ENCODE assay signal across 9 mouse cellular contexts in the genomic region with DNA sequence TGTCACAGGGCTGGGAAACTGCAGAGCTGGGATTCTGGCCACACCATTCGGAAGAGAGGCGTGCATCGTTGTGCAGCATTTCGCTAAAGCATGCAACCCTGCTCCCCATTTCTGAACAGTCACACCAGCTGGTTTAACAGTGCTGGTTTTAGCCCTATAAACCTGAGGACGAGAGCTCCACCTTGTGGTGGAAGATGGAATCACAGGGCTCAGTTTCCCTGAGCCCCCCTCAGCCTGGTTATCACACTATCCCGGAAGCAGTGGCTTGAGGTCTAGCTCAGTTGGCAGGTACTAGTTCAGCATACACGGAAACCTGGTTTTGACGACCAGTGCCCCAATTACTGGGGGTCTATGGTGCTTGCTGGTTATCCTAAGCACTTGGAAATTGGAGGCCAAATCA. TPM values are rescaled to one million over a fixed set of nuclear protein-coding genes. Genes with fewer than 3 reads are reported as not detected.
A peak's percentile ranks its signal among the peaks of the same experiment; 100 is the strongest.
DNase-seq lines count a peak whose midpoint lies in the region; ATAC-seq and TF ChIP-seq lines count a peak whose summit lies in the region.
"Had no signal": no experiment of that assay in that cellular context is flagged by ENCODE, and none has a peak within 500 bp of the region (broad histone marks: within the 10 kb centered on the region; RNA-seq: fewer than 3 reads in every experiment).

No protein-coding gene starts in this region.

- peak; percentile 79 for ATAC-seq in CD4-positive, CD25-positive, alpha-beta regulatory T cell, adult 4 months
- 0 out of 2 replicates have a peak, but pooled peaks have one; percentile 15 for ATAC-seq in liver, embryonic 14.5 days (ENCODE audit: insufficient read depth)
- no peak for ATAC-seq in neural tube, embryonic 11.5 days (ENCODE audit: insufficient read depth, low FRiP score, low TSS enrichment)
- peak; percentile 60 for ATAC-seq in stomach, postnatal 0 days (ENCODE audit: low FRiP score, low TSS enrichment)

- peak; percentile 44 for DNase-seq in adrenal gland, adult 2 months
- peak; percentile 84 for DNase-seq in embryo, embryonic 11 days
- peak; percentile 21 to 36 for DNase-seq in heart, adult 9 months (ENCODE audit: low spot score in 2 of 2)
- peak; percentile 81 for DNase-seq in kidney, postnatal 10 days
- peak; percentile 43 to 47 (median 46) for DNase-seq in liver, embryonic 14.5 days (ENCODE audit: low read depth in 3 of 3, low spot score in 3 of 3)
- peak; percentile 81 for DNase-seq in neural tube, embryonic 11.5 days (ENCODE audit: low spot score)
- DNase-seq in stomach, postnatal 0 days (ENCODE audit: low spot score) = peak; percentile 79

- no peak overlapping the region for H3K9ac ChIP-seq in liver, embryonic 14.5 days (replicated peaks)
- H3K9ac ChIP-seq in neural tube, embryonic 11.5 days (ENCODE audit: low read length) = no peak overlapping the region
- no peak overlapping the region for H3K9ac ChIP-seq in stomach, postnatal 0 days (ENCODE audit: low read length)

- WGBS in liver, embryonic 14.5 days (ENCODE audit: insufficient replicate concordance) = 7% methylated on average over 8 of the region's 8 CpGs
- 16% methylated on average over 8 of the region's 8 CpGs for WGBS in neural tube, embryonic 11.5 days
- WGBS in stomach, postnatal 0 days = 12% methylated on average over 8 of the region's 8 CpGs

- peaks cover 0 to 4% of the 10 kb centered on the region in 2 experiments; a peak in 2 of 4 replicates for H3K4me1 ChIP-seq in liver, embryonic 14.5 days (replicated peaks; ENCODE audit: control insufficient read depth in 2 of 2, insufficient read depth in 2 of 2, low read length in 1 of 2)
- no peaks in the 10 kb centered on the region for H3K4me1 ChIP-seq in neural tube, embryonic 11.5 days (ENCODE audit: control insufficient read depth, insufficient read depth, low read length)
- no peaks in the 10 kb centered on the region for H3K4me1 ChIP-seq in stomach, postnatal 0 days (replicated peaks; ENCODE audit: control insufficient read depth, insufficient read depth)

- peak; percentile 96 for TF ChIP-seq CTCF in liver, embryonic 14.5 days (IDR thresholded peaks at IDR 0.05; ENCODE audit: low read depth)
- peak; percentile 97 for TF ChIP-seq CTCF in stomach, postnatal 0 days (IDR thresholded peaks at IDR 0.05; ENCODE audit: low read depth)

- no peaks in the 10 kb centered on the region for H3K27me3 ChIP-seq in liver, embryonic 14.5 days (ENCODE audit: control insufficient read depth, insufficient read depth, low read length)
- H3K27me3 ChIP-seq in neural tube, embryonic 11.5 days (ENCODE audit: control insufficient read depth, insufficient read depth, low read length) = no peaks in the 10 kb centered on the region
- H3K27me3 ChIP-seq in stomach, postnatal 0 days (ENCODE audit: control insufficient read depth, insufficient read depth, low read length) = no peaks in the 10 kb centered on the region

- H3K36me3 ChIP-seq in liver, embryonic 14.5 days (replicated peaks; ENCODE audit: control insufficient read depth, insufficient read depth, low read depth) = no peaks in the 10 kb centered on the region
- H3K36me3 ChIP-seq in neural tube, embryonic 11.5 days (ENCODE audit: control insufficient read depth, insufficient read depth, low read length) = no peaks in the 10 kb centered on the region
- no peaks in the 10 kb centered on the region for H3K36me3 ChIP-seq in stomach, postnatal 0 days (ENCODE audit: control insufficient read depth, insufficient read depth, low read length)

- no peak overlapping the region for H3K4me3 ChIP-seq in liver, embryonic 14.5 days (ENCODE audit: insufficient read depth in 1 of 2, low read depth in 2 of 2, low read length in 2 of 2)
- no peak overlapping the region for H3K4me3 ChIP-seq in neural tube, embryonic 11.5 days (ENCODE audit: low read depth, low read length)
- H3K4me3 ChIP-seq in stomach, postnatal 0 days (ENCODE audit: low read depth, low read length) = no peak overlapping the region

- H3K27ac ChIP-seq in liver, embryonic 14.5 days = no peak overlapping the region
- H3K27ac ChIP-seq in neural tube, embryonic 11.5 days (ENCODE audit: low read depth, low read length) = no peak overlapping the region
- H3K27ac ChIP-seq in stomach, postnatal 0 days (replicated peaks) = no peak overlapping the region

- no peaks in the 10 kb centered on the region for H3K9me3 ChIP-seq in liver, embryonic 14.5 days (ENCODE audit: control insufficient read depth, low read length)
- H3K9me3 ChIP-seq in neural tube, embryonic 11.5 days (ENCODE audit: control insufficient read depth, low read length) = no peaks in the 10 kb centered on the region; the same call in 1 of the 2 replicates
- H3K9me3 ChIP-seq in stomach, postnatal 0 days (ENCODE audit: control insufficient read depth, low read length) = no peaks in the 10 kb centered on the region

- no peak for TF ChIP-seq EP300 in liver, embryonic 14.5 days (IDR thresholded peaks at IDR 0.05; ENCODE audit: low read depth)
- TF ChIP-seq EP300 in stomach, postnatal 0 days (optimal IDR thresholded peaks at IDR 0.05) = no peak

- no peak overlapping the region for H3K4me2 ChIP-seq in liver, embryonic 14.5 days (ENCODE audit: low read depth)
- no peak overlapping the region for H3K4me2 ChIP-seq in neural tube, embryonic 11.5 days (ENCODE audit: low read depth)
- H3K4me2 ChIP-seq in stomach, postnatal 0 days (replicated peaks; ENCODE audit: low read depth) = no peak overlapping the region

RNA-seq across cellular contexts. Expression of a gene that starts 13.9 kb away (rescaled TPM):
- polyA plus RNA-seq in CD4-positive, CD25-positive, alpha-beta regulatory T cell, adult 4 months (2017; shearing (Covaris generic)) = not detected
- total RNA-seq in adrenal gland, adult 2 months (2021) = not detected
- polyA plus RNA-seq in adrenal gland, adult 2 months (2012; rRNA removed) = not detected in 2 replicates
- polyA plus RNA-seq in liver, embryonic 14.5 days (2012; rRNA removed) = not detected in 2 replicates
- not detected in 2 replicates for polyA plus RNA-seq in liver, embryonic 14.5 days (2014; fragmentation: Nextera tagmentation; extraction: Ambion mirVana)
- not detected in 2 replicates for polyA plus RNA-seq in neural tube, embryonic 11.5 days (2014; fragmentation: Nextera tagmentation; extraction: Ambion mirVana)
- 0.15 TPM in 1 of 2 replicates, not detected in the other for polyA plus RNA-seq in stomach, postnatal 0 days (2015; fragmentation: Nextera tagmentation; extraction: Ambion mirVana)
- polyA plus RNA-seq: heart, embryonic 14.5 days had no signal

RNA-seq across cellular contexts. Expression of a gene that starts 26.2 kb away (rescaled TPM):
- not detected for polyA plus RNA-seq in CD4-positive, CD25-positive, alpha-beta regulatory T cell, adult 4 months (2017; shearing (Covaris generic))
- under 1 TPM; 0.79 to 0.84 TPM for total RNA-seq in adrenal gland, adult 2 months (2021)
- polyA plus RNA-seq in adrenal gland, adult 2 months (2012; rRNA removed) = 1.9 TPM in 2 replicates
- polyA plus RNA-seq in liver, embryonic 14.5 days (2012; rRNA removed) = 0.03 TPM in 1 of 2 replicates, not detected in the other
- not detected in 2 replicates for polyA plus RNA-seq in liver, embryonic 14.5 days (2014; fragmentation: Nextera tagmentation; extraction: Ambion mirVana)
- 0.76 and 0.99 TPM in 2 replicates for polyA plus RNA-seq in neural tube, embryonic 11.5 days (2014; fragmentation: Nextera tagmentation; extraction: Ambion mirVana)
- polyA plus RNA-seq in stomach, postnatal 0 days (2015; fragmentation: Nextera tagmentation; extraction: Ambion mirVana) = 277 and 306 TPM in 2 replicates
- polyA plus RNA-seq: heart, embryonic 14.5 days had no signal

RNA-seq across cellular contexts. Expression of a gene that starts 46.5 kb away (rescaled TPM):
- polyA plus RNA-seq in CD4-positive, CD25-positive, alpha-beta regulatory T cell, adult 4 months (2017; shearing (Covaris generic)) = not detected
- not detected for total RNA-seq in adrenal gland, adult 2 months (2021)
- polyA plus RNA-seq in adrenal gland, adult 2 months (2012; rRNA removed) = not detected in 2 replicates
- not detected in 2 replicates for polyA plus RNA-seq in liver, embryonic 14.5 days (2012; rRNA removed)
- polyA plus RNA-seq in liver, embryonic 14.5 days (2014; fragmentation: Nextera tagmentation; extraction: Ambion mirVana) = not detected in 2 replicates
- polyA plus RNA-seq in neural tube, embryonic 11.5 days (2014; fragmentation: Nextera tagmentation; extraction: Ambion mirVana) = not detected in 2 replicates
- polyA plus RNA-seq in stomach, postnatal 0 days (2015; fragmentation: Nextera tagmentation; extraction: Ambion mirVana) = not detected in 2 replicates
- polyA plus RNA-seq: heart, embryonic 14.5 days had no signal

RNA-seq across cellular contexts. Expression of a gene that starts 52.0 kb away (rescaled TPM):
- under 1 TPM in 1 of 2 experiments, not detected in 1; 0.90 TPM for polyA plus RNA-seq in CD4-positive, CD25-positive, alpha-beta regulatory T cell, adult 4 months (2017; shearing (Covaris generic))
- 1 to 10 TPM; 3.5 to 8.5 TPM for total RNA-seq in adrenal gland, adult 2 months (2021)
- 3.9 and 4.4 TPM in 2 replicates for polyA plus RNA-seq in adrenal gland, adult 2 months (2012; rRNA removed)
- polyA plus RNA-seq in liver, embryonic 14.5 days (2012; rRNA removed) = 0.38 and 0.59 TPM in 2 replicates
- polyA plus RNA-seq in liver, embryonic 14.5 days (2014; fragmentation: Nextera tagmentation; extraction: Ambion mirVana) = 0.06 and 0.15 TPM in 2 replicates
- polyA plus RNA-seq in neural tube, embryonic 11.5 days (2014; fragmentation: Nextera tagmentation; extraction: Ambion mirVana) = 0.11 TPM in 1 of 2 replicates, not detected in the other
- polyA plus RNA-seq in stomach, postnatal 0 days (2015; fragmentation: Nextera tagmentation; extraction: Ambion mirVana) = 1.2 TPM in 2 replicates
- polyA plus RNA-seq: heart, embryonic 14.5 days had no signal

Comparison
In these comparisons a context has a peak if more than half of its experiments do, and no peak if none do; other contexts are left out.
1. DNase-seq: peak in every context shown above with its lines; median percentile 84 in embryo, embryonic 11 days; 81 in kidney, postnatal 10 days; 81 in neural tube, embryonic 11.5 days; 79 in stomach, postnatal 0 days; 46 in liver, embryonic 14.5 days; 44 in adrenal gland, adult 2 months; 28 in heart, adult 9 months.
2. RNA of a gene that starts 26.2 kb away (polyA plus RNA-seq): 277 to 306 TPM in stomach, postnatal 0 days; 1.9 TPM in adrenal gland, adult 2 months, 0.76 to 0.99 TPM in neural tube, embryonic 11.5 days, not detected in CD4-positive, CD25-positive, alpha-beta regulatory T cell, adult 4 months and 0.03 TPM in liver, embryonic 14.5 days; every median in the first group is over 10 times any median in the second.